Mouse (Mus musculus): ENCODE data around the gene Cacnb1. TPM values are rescaled to one million over a fixed set of nuclear protein-coding genes. Genes with fewer than 3 reads are reported as not detected.

Gene Cacnb1
- polyA plus RNA-seq, 1 experiment = 3.4 TPM

DNA sequence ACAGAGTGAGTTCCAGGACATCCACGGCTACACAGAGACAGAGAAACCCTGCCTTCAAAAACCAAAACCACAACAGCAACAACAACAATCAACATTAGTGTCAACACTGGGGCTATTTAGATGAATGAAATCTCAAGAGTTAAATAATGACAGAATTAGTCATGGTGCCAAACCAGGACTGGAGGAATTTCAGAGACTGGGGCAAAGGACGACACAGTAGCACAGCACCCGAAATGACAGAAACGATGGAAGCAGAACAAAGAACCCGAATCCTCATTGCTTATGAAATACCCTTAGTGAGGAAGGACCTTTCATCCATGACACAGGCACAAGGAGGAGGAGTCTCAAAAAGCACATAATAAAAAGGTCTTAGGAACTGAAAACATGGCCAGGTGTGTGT, 48.7 kb downstream of the Cacnb1 start:
- H3K27ac ChIP-seq (replicated peaks; ENCODE audit: low read depth, low read length) = no peak overlapping the region
- H3K4me1 ChIP-seq (ENCODE audit: control insufficient read depth, insufficient read depth, insufficient read length, low read length) = no peaks in the 10 kb centered on the region
- H3K4me3 ChIP-seq (ENCODE audit: insufficient read depth, low read depth, low read length) = no peak overlapping the region

DNA sequence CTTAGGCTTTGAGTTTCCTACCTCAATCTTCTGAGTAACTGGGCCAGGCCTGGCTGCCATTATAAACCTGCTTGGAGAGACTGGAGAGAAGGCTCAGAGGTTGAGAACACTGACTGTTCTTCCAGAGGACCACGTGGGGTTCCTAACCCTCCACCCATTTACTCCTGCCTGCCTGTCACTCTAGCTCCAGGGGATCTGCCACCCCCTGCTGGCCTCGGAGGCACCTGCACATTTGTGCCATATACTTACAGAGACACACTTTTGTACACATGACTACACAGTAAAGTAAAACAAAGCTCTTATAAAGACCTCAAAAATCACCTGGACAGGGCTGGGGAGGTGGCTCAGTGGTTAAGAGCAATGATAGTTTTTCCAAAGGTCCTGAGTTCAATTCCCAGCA, 50.4 kb downstream of the Cacnb1 start:
- no peak overlapping the region for H3K27ac ChIP-seq (replicated peaks; ENCODE audit: low read depth, low read length)
- H3K4me1 ChIP-seq (ENCODE audit: control insufficient read depth, insufficient read depth, insufficient read length, low read length) = no peaks in the 10 kb centered on the region
- no peak overlapping the region for H3K4me3 ChIP-seq (ENCODE audit: insufficient read depth, low read depth, low read length)

DNA sequence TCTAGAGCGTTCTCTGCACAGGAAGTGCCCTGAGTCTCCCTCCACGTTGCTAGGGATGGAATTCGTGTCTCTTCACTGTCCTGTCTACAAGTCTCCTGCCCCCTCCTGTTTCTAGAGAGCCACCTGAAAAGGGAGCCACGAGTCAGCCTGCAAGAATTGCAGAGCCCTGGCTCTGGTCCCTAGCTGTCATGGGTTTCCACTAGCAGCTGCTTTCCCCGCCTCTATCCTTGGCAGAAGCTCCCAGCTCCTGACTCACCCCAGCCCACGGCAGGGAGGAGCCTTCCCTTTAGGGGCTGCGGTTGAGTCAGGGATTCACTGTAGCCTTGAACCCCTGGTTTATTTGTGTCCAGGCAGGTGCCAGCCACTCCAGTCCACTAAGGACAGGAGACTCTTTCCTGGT, 51.6 kb downstream of the Cacnb1 start:
- no peak overlapping the region for H3K27ac ChIP-seq (replicated peaks; ENCODE audit: low read depth, low read length)
- no peak overlapping the region for H3K4me3 ChIP-seq (ENCODE audit: insufficient read depth, low read depth, low read length)

DNA sequence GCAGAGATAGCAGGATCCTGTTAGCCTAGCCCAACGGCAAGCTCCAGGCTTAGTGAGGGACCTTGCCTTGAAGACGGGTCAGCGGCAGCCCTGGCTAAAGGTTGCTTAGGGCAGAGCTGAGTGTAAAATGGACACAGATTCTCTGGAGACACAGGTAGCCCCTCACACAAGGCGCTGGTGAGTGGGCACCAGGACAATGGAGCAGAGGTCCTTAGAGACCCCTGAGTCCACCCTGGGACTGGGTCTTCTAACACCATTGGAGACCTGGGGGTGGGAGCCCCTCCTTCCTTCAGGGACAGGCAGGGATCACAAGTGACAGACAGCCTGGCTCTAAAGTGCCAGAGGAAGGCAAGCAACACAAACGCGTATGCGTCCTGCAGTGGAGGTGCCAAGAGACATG, 52.1 kb downstream of the Cacnb1 start:
- H3K4me1 ChIP-seq (ENCODE audit: control insufficient read depth, insufficient read depth, insufficient read length, low read length) = no peaks in the 10 kb centered on the region
- H3K27ac ChIP-seq (replicated peaks; ENCODE audit: low read depth, low read length) = no peak overlapping the region
- H3K4me3 ChIP-seq (ENCODE audit: insufficient read depth, low read depth, low read length) = no peak overlapping the region

More for the DNA sequence above, 51.6 kb downstream of the Cacnb1 start:
- no peaks in the 10 kb centered on the region for H3K4me1 ChIP-seq (ENCODE audit: control insufficient read depth, insufficient read depth, insufficient read length, low read length)

DNA sequence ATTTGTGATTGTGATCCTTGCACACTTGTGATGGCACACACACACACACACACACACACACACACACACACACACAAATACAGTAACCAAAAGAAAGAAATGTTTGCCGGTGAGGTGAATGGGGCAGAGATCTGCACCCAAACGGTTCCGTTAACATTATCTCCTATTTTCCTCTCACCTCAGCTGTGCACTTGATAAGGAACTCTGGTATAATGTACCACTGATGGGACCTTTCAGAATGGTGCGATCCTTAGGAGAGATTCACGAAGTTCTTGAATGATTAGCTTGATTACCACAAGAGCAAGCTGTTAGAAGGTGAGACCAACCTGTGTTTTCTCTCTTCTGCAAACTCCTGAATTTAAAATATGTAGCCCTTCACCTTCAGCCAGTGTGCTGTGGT, 54.4 kb downstream of the Cacnb1 start:
- H3K4me1 ChIP-seq (ENCODE audit: control insufficient read depth, insufficient read depth, insufficient read length, low read length) = no peaks in the 10 kb centered on the region
- no peak overlapping the region for H3K27ac ChIP-seq (replicated peaks; ENCODE audit: low read depth, low read length)
- H3K4me3 ChIP-seq (ENCODE audit: insufficient read depth, low read depth, low read length) = no peak overlapping the region

DNA sequence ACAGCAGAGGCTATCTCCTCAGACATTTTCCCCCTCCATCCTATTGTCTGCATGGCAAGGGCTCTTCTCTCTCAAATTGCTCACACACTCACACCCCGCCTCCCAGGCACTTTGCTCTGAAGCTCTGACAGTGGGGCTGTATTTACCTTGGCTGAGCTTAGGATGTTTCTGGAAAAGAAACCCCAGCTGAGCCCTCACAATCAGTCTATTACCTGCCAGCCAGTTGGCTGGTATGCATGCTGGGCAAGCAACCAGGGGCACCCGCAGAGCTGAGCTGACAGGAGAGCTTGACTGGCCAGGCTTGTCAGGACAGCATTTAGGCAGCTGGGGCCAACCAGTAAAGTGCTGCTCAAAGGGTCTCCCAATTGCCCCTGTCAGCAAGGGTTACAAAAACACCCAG, 55.7 kb downstream of the Cacnb1 start:
- Histone ChIP-seq H3K4me1 (ENCODE audit: control insufficient read depth, insufficient read depth, insufficient read length, low read length) (no peaks in the 10 kb centered on the region), H3K4me3 (ENCODE audit: insufficient read depth, low read depth, low read length) (no peak overlapping the region), H3K27ac (replicated peaks; ENCODE audit: low read depth, low read length) (no peak overlapping the region)

DNA sequence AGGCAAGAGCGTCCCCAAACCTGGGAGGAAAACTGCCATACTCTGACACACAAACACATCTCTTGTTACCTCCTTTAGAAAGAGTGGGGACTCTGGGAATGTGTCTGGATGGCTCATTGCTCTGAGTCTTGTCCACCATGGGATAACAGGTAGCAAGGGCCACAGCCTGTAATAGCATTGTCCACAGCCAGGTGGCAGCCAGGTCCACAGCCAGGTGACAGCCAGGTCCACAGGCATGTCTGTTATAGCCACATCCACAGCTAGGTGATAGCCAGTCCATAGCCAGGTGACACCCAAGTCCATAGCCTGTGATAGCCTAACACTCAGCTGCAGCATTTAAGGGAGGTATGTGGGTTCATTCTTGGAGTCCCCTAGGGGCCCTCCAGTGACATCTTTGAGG, 61.9 kb downstream of the Cacnb1 start:
- Histone ChIP-seq H3K27ac (replicated peaks; ENCODE audit: low read depth, low read length) (no peak overlapping the region), H3K4me3 (ENCODE audit: insufficient read depth, low read depth, low read length) (no peak overlapping the region), H3K4me1 (ENCODE audit: control insufficient read depth, insufficient read depth, insufficient read length, low read length) (no peaks in the 10 kb centered on the region)

DNA sequence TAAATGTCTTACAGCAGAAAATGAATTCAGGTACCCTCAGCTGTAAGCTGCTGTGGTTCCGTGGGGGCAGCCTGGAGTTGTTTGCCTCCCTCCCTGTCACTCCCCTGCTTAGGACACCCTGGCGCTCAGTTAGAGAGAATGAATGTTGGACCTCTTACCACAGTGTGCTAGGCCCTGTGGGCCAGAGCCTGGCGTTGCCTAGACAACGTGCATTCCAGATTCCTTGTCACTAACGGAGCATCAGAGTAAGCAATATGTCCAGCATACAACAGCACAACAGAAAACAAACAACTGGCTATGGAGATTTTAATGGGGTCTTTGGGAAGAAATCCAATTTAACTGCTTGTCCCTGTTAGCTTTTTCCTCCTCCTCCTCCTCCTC, 63.5 kb downstream of the Cacnb1 start:
- H3K4me1 ChIP-seq (ENCODE audit: control insufficient read depth, insufficient read depth, insufficient read length, low read length) = no peaks in the 10 kb centered on the region
- no peak overlapping the region for H3K27ac ChIP-seq (replicated peaks; ENCODE audit: low read depth, low read length)
- H3K4me3 ChIP-seq (ENCODE audit: insufficient read depth, low read depth, low read length) = no peak overlapping the region

DNA sequence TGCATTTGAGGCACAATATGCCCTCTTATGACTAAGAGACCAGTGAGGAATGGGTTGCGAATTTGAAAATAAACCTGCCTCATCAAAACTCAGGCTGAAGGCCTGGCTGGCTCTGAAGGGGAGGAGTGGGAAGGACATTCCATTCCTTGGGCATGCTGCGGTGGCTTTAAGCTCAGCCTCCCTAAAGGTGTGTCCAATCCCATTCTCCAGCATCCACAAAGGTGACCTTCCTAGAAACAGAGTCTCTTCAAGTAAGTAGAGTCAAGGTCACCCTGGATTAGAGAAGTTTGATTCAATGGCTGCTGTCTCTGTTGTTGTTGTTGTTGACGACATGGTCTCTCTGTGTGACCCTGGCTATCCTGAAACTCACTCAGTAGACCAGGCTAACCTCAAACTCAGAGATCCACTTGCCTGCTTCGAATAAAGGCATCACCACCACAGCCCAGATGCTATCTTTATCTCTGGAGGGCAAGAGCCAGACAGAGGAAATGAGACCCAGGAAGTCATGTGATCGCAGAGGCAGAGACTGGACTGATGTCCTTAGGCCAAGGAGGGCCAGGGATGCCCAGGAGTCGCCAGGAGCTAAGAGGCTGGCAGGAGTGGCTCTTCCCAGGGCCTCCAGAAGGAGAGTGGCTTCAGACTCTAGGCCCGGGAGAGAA, 64.1 kb downstream of the Cacnb1 start:
- Histone ChIP-seq H3K4me3 (ENCODE audit: insufficient read depth, low read depth, low read length) (no peak overlapping the region), H3K4me1 (ENCODE audit: control insufficient read depth, insufficient read depth, insufficient read length, low read length) (no peaks in the 10 kb centered on the region), H3K27ac (replicated peaks; ENCODE audit: low read depth, low read length) (no peak overlapping the region)

DNA sequence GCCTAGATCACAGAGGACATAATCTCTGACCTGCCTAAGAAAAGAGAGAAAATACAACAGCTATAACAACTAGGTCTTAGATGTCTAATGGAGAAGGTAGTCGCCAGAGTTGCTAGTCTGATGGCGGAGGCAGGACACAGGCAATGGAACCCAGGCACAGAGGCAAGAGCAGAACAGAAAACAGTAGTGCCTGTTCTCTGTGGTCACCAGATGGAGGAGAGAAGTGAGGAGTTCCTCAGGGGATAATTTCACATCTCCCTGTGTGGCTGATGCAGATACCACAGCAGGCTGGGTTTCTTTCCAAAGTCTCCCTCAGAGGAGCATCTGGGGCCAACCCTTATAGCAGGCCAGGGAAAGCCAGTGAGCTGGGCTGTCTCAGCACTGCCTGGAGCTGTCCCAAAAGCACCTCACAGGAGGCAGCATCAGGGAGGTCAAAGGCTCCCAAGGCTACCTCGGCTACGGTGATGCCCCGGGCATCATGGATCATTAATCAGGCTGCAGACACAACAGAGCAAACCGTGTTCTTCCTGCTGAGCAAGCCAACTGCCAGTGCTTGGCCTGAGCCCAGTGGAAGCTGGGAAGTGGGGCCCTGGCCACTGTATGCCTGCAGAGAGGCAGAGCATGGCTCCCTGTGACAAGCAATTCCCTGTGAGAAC, 65.8 kb downstream of the Cacnb1 start:
- H3K4me1 ChIP-seq (ENCODE audit: control insufficient read depth, insufficient read depth, insufficient read length, low read length) = no peaks in the 10 kb centered on the region
- no peak overlapping the region for H3K27ac ChIP-seq (replicated peaks; ENCODE audit: low read depth, low read length)
- H3K4me3 ChIP-seq (ENCODE audit: insufficient read depth, low read depth, low read length) = no peak overlapping the region

DNA sequence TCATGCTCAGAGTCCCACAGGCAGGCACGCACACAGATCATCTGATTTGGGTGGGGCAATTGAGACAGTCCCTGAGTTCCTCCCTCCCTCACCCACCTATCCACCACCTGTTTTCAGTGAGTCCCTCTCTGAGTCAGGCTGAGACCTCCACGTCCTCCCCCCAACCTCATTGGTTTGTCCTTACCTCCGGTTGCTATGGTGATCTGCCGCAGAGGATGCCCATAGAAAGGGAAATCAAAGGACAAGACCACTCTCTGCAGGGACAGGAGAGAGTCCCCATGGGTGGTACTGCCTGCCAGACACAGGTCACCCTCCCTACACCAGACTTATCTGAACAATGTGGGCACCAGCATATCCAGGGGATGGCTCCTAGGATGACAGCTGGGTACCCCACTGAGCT, 66.9 kb downstream of the Cacnb1 start:
- Histone ChIP-seq H3K4me3 (ENCODE audit: insufficient read depth, low read depth, low read length) (no peak overlapping the region), H3K4me1 (ENCODE audit: control insufficient read depth, insufficient read depth, insufficient read length, low read length) (no peaks in the 10 kb centered on the region), H3K27ac (replicated peaks; ENCODE audit: low read depth, low read length) (no peak overlapping the region)

DNA sequence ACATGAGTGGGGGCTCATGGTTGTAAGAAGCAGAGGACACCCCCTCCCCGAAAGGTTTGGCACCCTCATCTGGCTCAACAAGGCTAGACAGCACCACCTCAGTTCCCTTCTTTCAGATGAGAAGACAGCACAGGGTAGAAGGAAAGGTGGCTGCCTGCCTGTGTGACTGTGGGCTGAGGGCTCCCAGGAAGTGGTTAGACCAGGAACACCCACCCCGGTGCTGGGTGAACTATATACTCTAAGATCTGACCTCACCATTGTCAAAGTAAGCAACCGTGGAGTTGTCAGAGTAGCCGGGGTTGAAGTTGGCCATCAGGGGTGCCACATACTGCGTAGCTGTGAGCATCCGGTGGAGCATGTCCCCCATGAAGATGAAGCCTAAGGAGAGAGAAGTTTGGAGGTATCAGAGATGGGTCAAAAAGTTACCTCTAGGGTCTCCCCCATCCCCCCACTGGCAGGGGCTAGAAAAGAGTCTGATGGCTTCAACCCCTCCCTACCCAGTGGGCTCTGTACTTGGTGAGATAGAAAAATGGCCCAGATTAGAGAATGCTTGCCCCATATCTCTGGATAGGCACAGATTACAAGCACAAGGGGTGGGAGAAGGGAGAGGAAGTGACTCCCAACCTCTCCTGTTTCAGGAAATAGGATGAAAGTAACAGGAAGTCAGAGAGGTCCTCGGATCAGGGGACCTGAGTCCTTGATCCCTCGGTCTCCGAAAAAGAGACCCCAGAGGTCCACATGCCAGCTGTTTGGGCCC, 67.5 kb downstream of the Cacnb1 start:
- no peaks in the 10 kb centered on the region for H3K4me1 ChIP-seq (ENCODE audit: control insufficient read depth, insufficient read depth, insufficient read length, low read length)
- H3K4me3 ChIP-seq (ENCODE audit: insufficient read depth, low read depth, low read length) = no peak overlapping the region
- H3K27ac ChIP-seq (replicated peaks; ENCODE audit: low read depth, low read length) = no peak overlapping the region

DNA sequence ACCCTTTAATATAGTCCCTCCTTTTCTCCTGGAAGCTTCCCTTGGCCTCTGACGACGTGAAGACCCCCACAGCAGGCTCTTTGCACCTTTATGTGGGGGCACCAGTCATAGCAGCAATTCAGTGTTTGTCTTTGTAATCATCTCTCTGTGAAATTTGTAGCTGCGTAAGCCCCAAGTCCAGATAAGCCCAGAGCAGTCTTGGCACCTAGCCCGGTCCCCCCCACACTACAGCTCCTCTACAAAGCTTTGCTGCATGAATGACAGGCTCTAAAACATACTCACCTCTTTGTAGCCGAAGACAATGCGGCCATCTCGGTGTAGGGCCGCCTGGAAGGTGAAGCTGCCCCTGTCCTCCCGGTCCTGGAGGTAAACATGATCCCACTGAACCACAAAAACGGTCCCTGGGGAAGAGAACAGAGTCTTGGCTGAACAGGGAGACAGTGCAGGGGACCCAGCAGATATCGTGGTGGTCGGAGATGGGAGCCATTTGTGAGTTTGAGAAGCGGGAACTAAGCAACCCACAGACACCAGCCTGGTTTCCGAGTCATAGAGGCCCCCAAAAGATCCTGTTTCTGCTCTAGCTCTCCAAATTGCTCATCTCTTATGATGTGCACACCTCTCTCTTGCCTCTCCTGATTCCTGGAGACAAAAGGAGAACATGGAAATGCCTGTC, 68.2 kb downstream of the Cacnb1 start:
- H3K4me3 ChIP-seq (ENCODE audit: insufficient read depth, low read depth, low read length) = no peak overlapping the region
- no peak overlapping the region for H3K27ac ChIP-seq (replicated peaks; ENCODE audit: low read depth, low read length)
- H3K4me1 ChIP-seq (ENCODE audit: control insufficient read depth, insufficient read depth, insufficient read length, low read length) = no peaks in the 10 kb centered on the region

DNA sequence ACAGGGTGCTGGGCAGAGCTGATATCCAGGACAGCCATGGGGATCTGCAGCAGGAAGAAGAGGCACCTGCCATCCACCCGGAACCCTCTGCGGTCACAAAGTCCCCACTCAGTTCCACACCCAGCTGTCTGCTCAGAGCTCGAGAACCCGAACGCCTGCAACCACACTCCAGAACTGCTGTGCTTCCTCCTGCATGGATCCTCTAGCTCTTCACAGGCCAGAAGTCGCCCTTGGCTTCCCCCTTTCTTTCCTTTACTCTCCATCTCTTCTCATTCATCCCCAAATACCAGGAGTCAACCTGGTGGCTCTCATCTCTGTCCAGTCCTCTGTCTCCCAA, 68.9 kb downstream of the Cacnb1 start:
- Histone ChIP-seq H3K4me3 (ENCODE audit: insufficient read depth, low read depth, low read length) (no peak overlapping the region), H3K4me1 (ENCODE audit: control insufficient read depth, insufficient read depth, insufficient read length, low read length) (no peaks in the 10 kb centered on the region), H3K27ac (replicated peaks; ENCODE audit: low read depth, low read length) (no peak overlapping the region)

DNA sequence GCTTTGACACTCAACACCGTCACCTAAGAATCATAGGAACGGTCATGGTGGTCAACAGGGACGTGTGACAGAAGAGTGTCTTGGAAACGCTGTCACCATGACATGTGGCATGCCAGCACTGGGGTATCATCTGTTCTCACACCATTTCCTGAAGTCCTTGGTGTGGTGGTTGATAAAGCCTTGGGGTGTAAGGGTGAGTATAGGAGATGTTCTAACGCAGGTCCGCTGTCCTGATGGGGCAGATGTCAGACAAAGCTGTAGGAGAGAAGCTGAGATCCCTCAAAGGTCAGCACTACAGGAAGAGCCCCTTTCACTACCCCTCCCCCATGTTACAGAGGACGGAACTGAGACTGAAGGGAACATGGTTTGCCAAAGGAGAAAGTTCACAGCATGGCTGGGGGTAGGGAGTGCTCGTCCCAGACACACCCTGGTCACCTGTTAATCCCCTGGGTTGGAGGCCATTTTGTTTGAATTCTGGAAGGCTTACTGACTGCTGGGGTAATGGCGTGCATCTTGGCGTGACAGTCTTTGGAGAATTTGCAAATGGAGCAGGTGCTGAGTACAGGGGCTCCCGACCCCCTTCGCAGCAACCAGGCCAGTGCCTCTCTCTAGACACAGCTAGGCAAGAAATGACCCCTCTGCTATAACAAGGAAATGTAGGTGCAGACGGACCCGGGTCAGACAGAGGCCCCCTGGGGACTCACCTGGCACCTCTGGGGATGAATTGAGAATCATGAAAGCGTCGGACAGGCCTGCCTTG, 69.5 kb downstream of the Cacnb1 start:
- Histone ChIP-seq H3K4me3 (ENCODE audit: insufficient read depth, low read depth, low read length) (no peak overlapping the region), H3K4me1 (ENCODE audit: control insufficient read depth, insufficient read depth, insufficient read length, low read length) (no peaks in the 10 kb centered on the region)

More for the DNA sequence above, 69.5 kb downstream of the Cacnb1 start:
- H3K27ac ChIP-seq (replicated peaks; ENCODE audit: low read depth, low read length) = no peak overlapping the region

Data from brown adipose tissue, adult 24 weeks (tissue).